Mouse (Mus musculus) CD4-positive naive resting alpha-beta T cell, adult 57 days (primary cell): ENCODE data around the gene Duxbl3. TPM values are rescaled to one million over a fixed set of nuclear protein-coding genes. Genes with fewer than 3 reads are reported as not detected.

ENCODE experiments used
- total RNA-seq: library from RNA; stranded (reverse); gene quantifications from one replicate; pipeline ENCODE4 v1.2.4, GENCODE M21; 2023

Duxbl3 gene
- total RNA-seq: not detected

GRCm38 (mm10) chr14:26257756-26258617 lies at the start of gene Duxbl3:
TSS of gene Duxbl3 (plus strand) at chr14:26257962.

Other genes starting within 250 kb of the Duxbl3 start
- not detected for gene Gm9780, start 215.3 kb upstream of the Duxbl3 start, total RNA-seq
- 10.8 TPM for gene Tmem254c, start 190.6 kb upstream of the Duxbl3 start, total RNA-seq
- not detected for gene Cphx2, start 176.4 kb upstream of the Duxbl3 start, total RNA-seq
- gene Cphx3, start 175.7 kb upstream of the Duxbl3 start, total RNA-seq: not detected
- gene Duxbl2, start 139.6 kb upstream of the Duxbl3 start, total RNA-seq: not detected
- gene Plac9b, start 75.5 kb upstream of the Duxbl3 start, total RNA-seq: not detected
- gene Tmem254b, start 50.9 kb upstream of the Duxbl3 start, total RNA-seq: 9.1 TPM